Mouse (Mus musculus): ENCODE results near the gene Sstr3. TPM values are rescaled to one million over a fixed set of nuclear protein-coding genes. Genes with fewer than 3 reads are reported as not detected.

Sstr3 gene
- polyA plus RNA-seq, 1 experiment from 2014 or later = 0.08 TPM

GRCm38 (mm10) chr15:78511951-78512350, 32.5 kb downstream of the Sstr3 start:
- H3K9ac ChIP-seq = no peak overlapping the region

GRCm38 (mm10) chr15:78510736-78511135, 33.7 kb downstream of the Sstr3 start:
- Histone ChIP-seq H3K9ac (peak overlapping the region; percentile 2; the same call in 1 of the 2 replicates), H3K4me2 (no peak overlapping the region), H3K4me1 (ENCODE audit: insufficient read depth) (0 out of 2 replicates have a peak, but pooled peaks cover 3% of the 10 kb centered on the region), H3K27me3 (ENCODE audit: insufficient read depth, low read length) (no peaks in the 10 kb centered on the region), H3K4me3 (ENCODE audit: low read depth, low read length) (no peak overlapping the region), H3K9me3 (ENCODE audit: low read depth, low read length) (no peaks in the 10 kb centered on the region), H3K36me3 (ENCODE audit: insufficient read depth) (no peaks in the 10 kb centered on the region), H3K27ac (ENCODE audit: low read depth) (no peak overlapping the region)
- ATAC-seq (ENCODE audit: insufficient read depth) = no peak
- no peak for DNase-seq
- 80% methylated on average over 6 of the region's 6 CpGs for WGBS
- no peak for TF ChIP-seq CTCF (IDR thresholded peaks at IDR 0.05; ENCODE audit: low read depth)

More at GRCm38 (mm10) chr15:78511951-78512350, 32.5 kb downstream of the Sstr3 start:
- Histone ChIP-seq H3K4me1 (ENCODE audit: insufficient read depth) (0 out of 2 replicates have a peak, but pooled peaks cover 3% of the 10 kb centered on the region), H3K9me3 (ENCODE audit: low read depth, low read length) (no peaks in the 10 kb centered on the region), H3K4me3 (ENCODE audit: low read depth, low read length) (no peak overlapping the region), H3K4me2 (no peak overlapping the region), H3K27me3 (ENCODE audit: insufficient read depth, low read length) (no peaks in the 10 kb centered on the region), H3K36me3 (ENCODE audit: insufficient read depth) (no peaks in the 10 kb centered on the region), H3K27ac (ENCODE audit: low read depth) (no peak overlapping the region)
- 52% methylated on average over 7 of the region's 7 CpGs for WGBS
- TF ChIP-seq CTCF (IDR thresholded peaks at IDR 0.05; ENCODE audit: low read depth) = no peak
- ATAC-seq (ENCODE audit: insufficient read depth) (no peak), DNase-seq (no peak)

GRCm38 (mm10) chr15:78510121-78510576, 34.3 kb downstream of the Sstr3 start:
- DNase-seq (no peak), ATAC-seq (ENCODE audit: insufficient read depth) (no peak)
- 65% methylated on average over 8 of the region's 8 CpGs for WGBS
- Histone ChIP-seq H3K4me3 (ENCODE audit: low read depth, low read length) (no peak overlapping the region), H3K9me3 (ENCODE audit: low read depth, low read length) (no peaks in the 10 kb centered on the region), H3K27me3 (ENCODE audit: insufficient read depth, low read length) (no peaks in the 10 kb centered on the region), H3K4me1 (ENCODE audit: insufficient read depth) (0 out of 2 replicates have a peak, but pooled peaks cover 3% of the 10 kb centered on the region), H3K9ac (no peak overlapping the region; the same call in 1 of the 2 replicates), H3K27ac (ENCODE audit: low read depth) (peak overlapping the region; percentile 24; the same call in 1 of the 2 replicates), H3K4me2 (no peak overlapping the region), H3K36me3 (ENCODE audit: insufficient read depth) (no peaks in the 10 kb centered on the region)
- TF ChIP-seq CTCF (IDR thresholded peaks at IDR 0.05; ENCODE audit: low read depth) = no peak

- 41% methylated on average over 12 of the region's 12 CpGs for WGBS
- Histone ChIP-seq H3K27me3 (ENCODE audit: insufficient read depth, low read length) (no peaks in the 10 kb centered on the region), H3K9me3 (ENCODE audit: low read depth, low read length) (no peaks in the 10 kb centered on the region), H3K36me3 (ENCODE audit: insufficient read depth) (no peaks in the 10 kb centered on the region), H3K4me1 (ENCODE audit: insufficient read depth) (0 out of 2 replicates have a peak, but pooled peaks cover 3% of the 10 kb centered on the region), H3K9ac (peak overlapping the region; percentile 29; the same call in 1 of the 2 replicates), H3K4me2 (no peak overlapping the region), H3K27ac (ENCODE audit: low read depth) (no peak overlapping the region), H3K4me3 (ENCODE audit: low read depth, low read length) (no peak overlapping the region)
- ATAC-seq (ENCODE audit: insufficient read depth) = peak; percentile 41; the same call in 1 of the 2 replicates
- DNase-seq = peak; percentile 56
- TF ChIP-seq CTCF (IDR thresholded peaks at IDR 0.05; ENCODE audit: low read depth) = no peak
These were observed 35.1 kb downstream of the Sstr3 start for GRCm38 (mm10) chr15:78509297-78509899.

GRCm38 (mm10) chr15:78508443-78508842, 36.0 kb downstream of the Sstr3 start:
- H3K36me3 ChIP-seq (ENCODE audit: insufficient read depth) = no peaks in the 10 kb centered on the region
- ATAC-seq (ENCODE audit: insufficient read depth) = no peak
- H3K27me3 ChIP-seq (ENCODE audit: insufficient read depth, low read length) = no peaks in the 10 kb centered on the region
- no peak overlapping the region for H3K9ac ChIP-seq
- no peak for DNase-seq
- H3K4me3 ChIP-seq (ENCODE audit: low read depth, low read length) = no peak overlapping the region
- H3K4me2 ChIP-seq = no peak overlapping the region
- H3K9me3 ChIP-seq (ENCODE audit: low read depth, low read length) = no peaks in the 10 kb centered on the region
- H3K4me1 ChIP-seq (ENCODE audit: insufficient read depth) = 0 out of 2 replicates have a peak, but pooled peaks cover 3% of the 10 kb centered on the region
- TF ChIP-seq CTCF (IDR thresholded peaks at IDR 0.05; ENCODE audit: low read depth) = no peak
- 56% methylated on average over 7 of the region's 7 CpGs for WGBS
- H3K27ac ChIP-seq (ENCODE audit: low read depth) = no peak overlapping the region

- Histone ChIP-seq H3K27me3 (ENCODE audit: insufficient read depth, low read length) (no peaks in the 10 kb centered on the region), H3K9ac (no peak overlapping the region), H3K4me1 (ENCODE audit: insufficient read depth) (0 out of 2 replicates have a peak, but pooled peaks cover 3% of the 10 kb centered on the region), H3K27ac (ENCODE audit: low read depth) (no peak overlapping the region), H3K4me3 (ENCODE audit: low read depth, low read length) (no peak overlapping the region), H3K9me3 (ENCODE audit: low read depth, low read length) (no peaks in the 10 kb centered on the region), H3K4me2 (no peak overlapping the region), H3K36me3 (ENCODE audit: insufficient read depth) (no peaks in the 10 kb centered on the region)
- DNase-seq (no peak), ATAC-seq (ENCODE audit: insufficient read depth) (no peak)
- no peak for TF ChIP-seq CTCF (IDR thresholded peaks at IDR 0.05; ENCODE audit: low read depth)
- WGBS = 76% methylated on average over 3 of the region's 3 CpGs
These were observed 38.9 kb downstream of the Sstr3 start for GRCm38 (mm10) chr15:78505541-78505940.

GRCm38 (mm10) chr15:78504816-78505215, 39.7 kb downstream of the Sstr3 start:
- DNase-seq (no peak), ATAC-seq (ENCODE audit: insufficient read depth) (no peak)
- Histone ChIP-seq H3K27ac (ENCODE audit: low read depth) (no peak overlapping the region), H3K4me1 (ENCODE audit: insufficient read depth) (no peaks in the 10 kb centered on the region), H3K9me3 (ENCODE audit: low read depth, low read length) (no peaks in the 10 kb centered on the region), H3K27me3 (ENCODE audit: insufficient read depth, low read length) (no peaks in the 10 kb centered on the region), H3K36me3 (ENCODE audit: insufficient read depth) (no peaks in the 10 kb centered on the region), H3K4me2 (no peak overlapping the region), H3K4me3 (ENCODE audit: low read depth, low read length) (no peak overlapping the region), H3K9ac (no peak overlapping the region)
- WGBS = 87% methylated on average over 5 of the region's 5 CpGs
- TF ChIP-seq CTCF (IDR thresholded peaks at IDR 0.05; ENCODE audit: low read depth) = no peak
